Mouse (Mus musculus) forebrain, embryonic 15.5 days (tissue): ENCODE measurements around the gene Prr7. TPM values are rescaled to one million over a fixed set of nuclear protein-coding genes. Genes with fewer than 3 reads are reported as not detected.
A peak's percentile ranks its signal among the peaks of the same experiment; 100 is the strongest.

Experiments
- ATAC-seq: fragments of 200-750 bp; cut with Nextera tagmentation; replicated peaks from 2 replicates; pipeline ENCODE4 v1.8.0; 2017; ENCODE audit warnings: mild to moderate bottlenecking, moderate TSS enrichment, moderate library complexity
- H3K27ac ChIP-seq: fragments of 300-500 bp; sonication (generic); replicated peaks from 2 replicates; pipeline ENCODE4 v1.5.1; 2015; ENCODE audit warnings: mild to moderate bottlenecking, inconsistent platforms
- H3K27me3 ChIP-seq: fragments of 300-500 bp; sonication (generic); 2 replicates; pipeline ENCODE4 v1.6.1; 2015; ENCODE audit warnings: inconsistent platforms
- H3K36me3 ChIP-seq: fragments of 300-500 bp; sonication (generic); 2 replicates; pipeline ENCODE4 v1.6.1; 2015; ENCODE audit warnings: mild to moderate bottlenecking, inconsistent platforms
- H3K4me1 ChIP-seq: fragments of 300-500 bp; sonication (generic); 2 replicates; pipeline ENCODE4 v1.6.1; 2015; ENCODE audit warnings: inconsistent platforms
- H3K4me2 ChIP-seq: fragments of 300-500 bp; sonication (generic); replicated peaks from 2 replicates; pipeline ENCODE4 v1.6.1; 2015; ENCODE audit warnings: mild to moderate bottlenecking, inconsistent platforms
- H3K4me3 ChIP-seq: fragments of 300-500 bp; sonication (generic); 2 replicates; pipeline ENCODE4 v1.5.1; 2015; ENCODE audit warnings: mild to moderate bottlenecking, inconsistent platforms
- H3K9ac ChIP-seq: fragments of 300-500 bp; sonication (generic); replicated peaks from 2 replicates; pipeline ENCODE4 v1.6.1; 2015; ENCODE audit warnings: mild to moderate bottlenecking, inconsistent platforms
- H3K9me3 ChIP-seq: fragments of 300-500 bp; sonication (generic); 2 replicates; pipeline ENCODE4 v1.6.1; 2016; ENCODE audit warnings: inconsistent platforms
- WGBS: fragments of 180-500 bp; shearing (Covaris S2); methylation state at CpG from one replicate; pipeline ENCODE4 v1.1.7; 2015; ENCODE audit warnings: mixed read lengths; 5-methylcytosine and 5-hydroxymethylcytosine counted together
- microRNA-seq: library from miRNA; unstranded; fragments of <30 nt; microRNA quantifications from one replicate; pipeline ENCODE4, GENCODE M21; 2016
- polyA plus RNA-seq: library from polyadenylated mRNA; unstranded; fragments of >200 nt; fragmentation: Nextera tagmentation; extraction: Ambion mirVana; gene quantifications from 2 replicates; pipeline ENCODE4 v1.2.1, GENCODE M21; 2015

The Prr7 gene
- polyA plus RNA-seq, 1 experiment from 2014 or later: 3.2 TPM

DNA sequence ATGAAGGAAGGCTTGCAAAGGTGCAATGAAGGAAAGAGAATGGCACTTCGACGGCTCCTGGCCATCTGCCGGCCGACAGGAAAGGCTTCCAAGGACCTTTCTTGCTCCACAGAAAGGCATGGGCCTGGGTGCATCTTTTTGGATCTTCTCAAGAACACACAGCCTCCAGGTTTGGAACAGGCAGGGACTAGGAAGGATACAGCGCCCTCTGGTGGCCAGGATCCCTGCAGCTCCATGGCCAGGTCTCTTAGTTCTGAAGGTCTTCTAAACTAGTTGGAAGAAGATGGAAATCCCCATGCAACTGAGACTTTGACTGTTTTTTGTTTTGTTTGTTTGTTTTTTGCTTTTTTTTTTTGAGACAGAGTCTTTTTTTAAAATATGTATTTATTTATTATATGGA, 52.9 kb downstream of the Prr7 start:
- ATAC-seq: no peak
- 4% methylated on average over 5 of the region's 5 CpGs for WGBS
- H3K36me3 ChIP-seq: no peaks in the 10 kb centered on the region
- H3K9me3 ChIP-seq: no peaks in the 10 kb centered on the region
- peaks cover 13% of the 10 kb centered on the region for H3K4me1 ChIP-seq
- no peak overlapping the region for H3K9ac ChIP-seq
- no peak overlapping the region for H3K4me2 ChIP-seq
- no peak overlapping the region for H3K27ac ChIP-seq
- H3K27me3 ChIP-seq: no peaks in the 10 kb centered on the region; the same call in 1 of the 2 replicates
- H3K4me3 ChIP-seq: no peak overlapping the region

DNA sequence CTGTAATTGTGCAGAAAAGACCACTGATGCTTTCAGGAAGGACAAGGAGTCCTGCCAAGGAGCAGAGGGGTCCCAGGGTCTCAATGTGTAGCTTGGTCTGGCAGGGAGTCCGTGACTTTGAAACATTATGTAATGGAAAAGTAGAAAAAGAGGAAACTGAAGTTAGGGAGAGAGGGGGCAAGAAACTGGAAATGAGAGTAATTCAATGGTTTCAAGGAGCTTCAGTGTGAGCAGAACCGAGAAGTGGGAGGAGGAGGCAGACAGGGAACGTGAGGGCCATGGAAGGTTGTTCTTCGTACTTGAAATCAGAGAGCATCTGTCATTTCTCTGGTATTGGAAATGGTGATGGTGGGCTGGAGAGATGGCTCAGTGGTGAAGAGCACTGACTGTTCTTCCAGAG, 55.5 kb downstream of the Prr7 start:
- Histone ChIP-seq H3K4me2 (no peak overlapping the region), H3K4me3 (no peak overlapping the region), H3K36me3 (no peaks in the 10 kb centered on the region), H3K27me3 (no peaks in the 10 kb centered on the region; the same call in 1 of the 2 replicates), H3K9ac (no peak overlapping the region), H3K4me1 (no peaks in the 10 kb centered on the region), H3K9me3 (no peaks in the 10 kb centered on the region), H3K27ac (no peak overlapping the region)
- 76% methylated on average over 4 of the region's 4 CpGs for WGBS
- ATAC-seq: no peak

DNA sequence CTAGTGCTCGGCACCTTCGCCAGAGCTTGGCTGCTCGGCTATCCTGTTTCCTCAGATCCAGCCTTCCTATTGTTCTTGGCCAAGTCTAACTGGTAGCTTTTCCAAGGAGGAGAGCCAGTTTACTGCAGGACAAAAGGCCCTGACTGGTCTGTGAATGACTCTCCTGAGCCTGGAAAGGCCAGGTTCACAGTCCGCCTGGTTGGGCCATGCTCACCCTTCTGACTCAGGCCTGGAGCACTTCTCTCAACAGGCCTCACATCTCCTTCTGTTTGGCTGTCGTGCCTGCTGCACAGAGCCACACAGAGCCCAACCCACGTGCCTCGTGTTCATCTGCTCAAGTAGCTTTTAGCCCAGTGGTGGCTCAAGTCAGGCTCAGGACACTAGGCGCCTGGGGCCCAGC, 58.7 kb downstream of the Prr7 start:
- H3K9me3 ChIP-seq: no peaks in the 10 kb centered on the region
- no peaks in the 10 kb centered on the region for H3K4me1 ChIP-seq
- ATAC-seq: no peak
- WGBS: 65% methylated on average over 8 of the region's 8 CpGs
- no peak overlapping the region for H3K9ac ChIP-seq
- H3K27ac ChIP-seq: no peak overlapping the region
- H3K4me2 ChIP-seq: no peak overlapping the region
- no peaks in the 10 kb centered on the region; the same call in 1 of the 2 replicates for H3K27me3 ChIP-seq
- no peak overlapping the region for H3K4me3 ChIP-seq
- H3K36me3 ChIP-seq: no peaks in the 10 kb centered on the region

Small RNA genes within 50 kb of the gene (microRNA-seq; reads per million reads assigned to microRNA genes)
- 1.1 reads per million for gene Mir6943
- gene Mir6944: 67.9 reads per million, percentile 48 among the genes with 10 or more reads in this experiment
- gene Mir6945: not detected

Other genes with a start within 250 kb of the Prr7 start
- gene Prelid1, start 143.8 kb upstream of the Prr7 start, polyA plus RNA-seq: 303 and 314 TPM in 2 replicates
- gene Rab24, start 142.3 kb upstream of the Prr7 start, polyA plus RNA-seq: 114 and 118 TPM in 2 replicates
- gene Mxd3, start 134.4 kb upstream of the Prr7 start, polyA plus RNA-seq: 28.9 and 30.0 TPM in 2 replicates
- 56.7 and 58.0 TPM in 2 replicates for gene Lman2, start 101.5 kb upstream of the Prr7 start, polyA plus RNA-seq
- gene Rgs14, start 94.5 kb upstream of the Prr7 start, polyA plus RNA-seq: 0.37 and 0.81 TPM in 2 replicates
- gene Slc34a1, start 66.1 kb upstream of the Prr7 start, polyA plus RNA-seq: not detected in 2 replicates
- gene Pfn3, start 49.0 kb upstream of the Prr7 start, polyA plus RNA-seq: 0.63 TPM in 1 of 2 replicates, not detected in the other
- 0.09 TPM in 1 of 2 replicates, not detected in the other for gene F12, start 37.5 kb upstream of the Prr7 start, polyA plus RNA-seq
- 46.1 and 47.6 TPM in 2 replicates for gene Grk6, start 19.2 kb upstream of the Prr7 start, polyA plus RNA-seq
- gene Dbn1, start 23.8 kb downstream of the Prr7 start, polyA plus RNA-seq: 732 and 750 TPM in 2 replicates
- gene Pdlim7, start 49.4 kb downstream of the Prr7 start, polyA plus RNA-seq: 135 and 138 TPM in 2 replicates
- 3.6 and 4.0 TPM in 2 replicates for gene Dok3, start 65.0 kb downstream of the Prr7 start, polyA plus RNA-seq
- gene Ddx41, start 72.4 kb downstream of the Prr7 start, polyA plus RNA-seq: 67.2 and 68.4 TPM in 2 replicates
- 62.4 and 64.3 TPM in 2 replicates for gene Fam193b, start 106.9 kb downstream of the Prr7 start, polyA plus RNA-seq
- gene Tmed9, start 109.5 kb downstream of the Prr7 start, polyA plus RNA-seq: 95.0 and 113 TPM in 2 replicates
- 36.2 and 39.0 TPM in 2 replicates for gene B4galt7, start 135.6 kb downstream of the Prr7 start, polyA plus RNA-seq
- 97.2 and 97.4 TPM in 2 replicates for gene Caml, start 158.7 kb downstream of the Prr7 start, polyA plus RNA-seq
- gene Ddx46, start 170.8 kb downstream of the Prr7 start, polyA plus RNA-seq: 33.8 TPM in 2 replicates
- gene B230219D22Rik, start 228.9 kb downstream of the Prr7 start, polyA plus RNA-seq: 70.6 and 70.8 TPM in 2 replicates